Mouse (Mus musculus) intestine, postnatal 0 days (tissue): ENCODE measurements around the gene Syn3. TPM values are rescaled to one million over a fixed set of nuclear protein-coding genes. Genes with fewer than 3 reads are reported as not detected.

Experiments
- ATAC-seq: fragments of 200-750 bp; cut with Nextera tagmentation; 2 replicates; pipeline ENCODE4 v1.8.0; 2017; ENCODE audit warnings: mild to moderate bottlenecking, moderate TSS enrichment, moderate library complexity
- H3K27ac ChIP-seq: fragments of 300-500 bp; sonication (generic); 2 replicates; pipeline ENCODE4 v1.5.1; 2014; ENCODE audit warnings: mild to moderate bottlenecking, low read depth, low read length, moderate library complexity
- H3K27me3 ChIP-seq: fragments of 300-500 bp; sonication (generic); replicated peaks from 2 replicates; pipeline ENCODE4 v1.6.1; 2014; ENCODE audit warnings: low read length, mixed read lengths; ENCODE audit not compliant: control insufficient read depth, insufficient read depth
- H3K36me3 ChIP-seq: fragments of 300-500 bp; sonication (generic); 2 replicates; pipeline ENCODE4 v1.6.1; 2014; ENCODE audit warnings: mild to moderate bottlenecking, moderate library complexity; ENCODE audit not compliant: control insufficient read depth, insufficient read depth
- H3K4me1 ChIP-seq: fragments of 300-500 bp; sonication (generic); replicated peaks from 2 replicates; pipeline ENCODE4 v1.6.1; 2014; ENCODE audit warnings: antibody characterized with exemption, low read length, mixed read lengths; ENCODE audit not compliant: control insufficient read depth, insufficient read depth
- H3K4me2 ChIP-seq: fragments of 300-500 bp; sonication (generic); replicated peaks from 2 replicates; pipeline ENCODE4 v1.6.1; 2014; ENCODE audit warnings: low read depth, mild to moderate bottlenecking, moderate library complexity
- H3K4me3 ChIP-seq: fragments of 300-500 bp; sonication (generic); 2 replicates; pipeline ENCODE4 v1.5.1; 2014; ENCODE audit warnings: low read depth, low read length
- H3K9ac ChIP-seq: fragments of 300-500 bp; sonication (generic); 2 replicates; pipeline ENCODE4 v1.6.1; 2014; ENCODE audit warnings: mild to moderate bottlenecking, low read depth, low read length
- H3K9me3 ChIP-seq: fragments of 300-500 bp; sonication (generic); 2 replicates; pipeline ENCODE4 v1.6.1; 2016; ENCODE audit warnings: mixed run types; ENCODE audit not compliant: control insufficient read depth
- CTCF ChIP-seq: sonication (generic); IDR thresholded peaks from 2 replicates; pipeline ENCODE4 v1.5.1; 2016; ENCODE audit warnings: low read depth, mild to moderate bottlenecking, control low read depth, antibody characterized with exemption, moderate library complexity
- WGBS: fragments of 180-500 bp; shearing (Covaris S2); extraction: QIAGEN DNeasy Blood & Tissue Kit; methylation state at CpG from one replicate; pipeline ENCODE4 v1.1.7; 2014; 5-methylcytosine and 5-hydroxymethylcytosine counted together
- polyA plus RNA-seq: library from polyadenylated mRNA; unstranded; fragments of >200 nt; fragmentation: Nextera tagmentation; extraction: Ambion mirVana; gene quantifications from 2 replicates; pipeline ENCODE4 v1.2.1, GENCODE M21; 2015

Syn3 gene
- polyA plus RNA-seq, 1 experiment from 2014 or later, result 1.1 TPM

DNA sequence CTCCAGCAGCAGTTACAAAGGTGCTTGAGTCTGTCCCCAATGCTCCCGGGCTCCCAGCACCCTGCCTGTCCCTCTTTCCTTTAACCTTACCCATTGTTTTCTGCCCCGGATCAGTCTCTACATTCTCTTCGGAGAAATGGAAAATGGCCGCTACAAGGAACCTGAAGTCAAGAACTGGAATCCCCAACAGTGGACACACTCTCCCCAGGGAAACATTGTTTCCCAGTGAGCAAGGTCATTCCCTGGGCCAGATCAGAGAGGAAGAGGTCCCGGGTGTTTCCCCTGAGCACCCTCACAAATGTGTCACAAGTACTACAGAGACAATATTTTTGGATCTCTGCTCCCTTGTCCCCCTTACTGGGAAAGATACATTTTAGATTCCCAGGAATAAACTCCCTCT lies 432.0 kb downstream of the Syn3 start:
- no peak overlapping the region for H3K27ac ChIP-seq
- H3K36me3 ChIP-seq, result no peaks in the 10 kb centered on the region
- no peak overlapping the region for H3K4me3 ChIP-seq
- H3K9ac ChIP-seq, result no peak overlapping the region
- H3K27me3 ChIP-seq, result no peaks in the 10 kb centered on the region
- H3K9me3 ChIP-seq, result peaks cover 4% of the 10 kb centered on the region; the same call in 1 of the 2 replicates
- no peak overlapping the region for H3K4me2 ChIP-seq
- no peaks in the 10 kb centered on the region for H3K4me1 ChIP-seq
- ATAC-seq, result no peak
- TF ChIP-seq CTCF, result no peak
- 78% methylated on average over 5 of the region's 5 CpGs for WGBS

DNA sequence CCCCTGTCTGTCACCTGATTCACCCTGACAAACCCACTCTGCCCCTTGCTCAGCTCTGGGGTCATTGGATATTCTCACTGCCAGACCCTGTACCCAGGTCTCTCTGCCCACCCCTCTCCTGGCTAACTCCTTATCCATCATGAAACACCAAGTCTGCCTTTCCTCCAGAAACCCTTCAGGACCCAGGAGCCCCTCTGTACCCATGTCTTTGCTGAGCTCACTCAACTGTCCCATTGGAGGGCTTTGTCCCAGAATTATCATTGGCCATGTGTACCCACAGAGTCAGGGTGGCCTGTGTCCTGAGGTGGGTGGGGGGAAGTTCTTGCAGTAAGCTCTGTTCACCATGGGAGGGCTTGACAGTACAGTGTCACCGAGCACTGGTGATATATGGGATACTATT lies 433.0 kb downstream of the Syn3 start:
- no peak for ATAC-seq
- Histone ChIP-seq H3K4me2 (no peak overlapping the region), H3K36me3 (no peaks in the 10 kb centered on the region), H3K4me3 (no peak overlapping the region), H3K9ac (no peak overlapping the region), H3K27ac (no peak overlapping the region), H3K9me3 (peaks cover 6% of the 10 kb centered on the region; the same call in 1 of the 2 replicates), H3K27me3 (no peaks in the 10 kb centered on the region), H3K4me1 (no peaks in the 10 kb centered on the region)
- WGBS, result 71% methylated on average over 1 of the region's 1 CpGs
- TF ChIP-seq CTCF, result no peak

- Histone ChIP-seq H3K27ac (no peak overlapping the region), H3K4me3 (no peak overlapping the region), H3K27me3 (no peaks in the 10 kb centered on the region), H3K9ac (no peak overlapping the region), H3K4me1 (no peaks in the 10 kb centered on the region), H3K36me3 (no peaks in the 10 kb centered on the region), H3K9me3 (peaks cover 6% of the 10 kb centered on the region; the same call in 1 of the 2 replicates), H3K4me2 (no peak overlapping the region)
- TF ChIP-seq CTCF, result peak; percentile 98
- peak; percentile 67 for ATAC-seq
- WGBS, result 10% methylated on average over 4 of the region's 4 CpGs
These were observed 433.8 kb downstream of the Syn3 start for GRCm38 (mm10) chr10:86064937-86065336.

- Histone ChIP-seq H3K4me2 (no peak overlapping the region), H3K27ac (no peak overlapping the region), H3K27me3 (no peaks in the 10 kb centered on the region), H3K4me3 (no peak overlapping the region), H3K36me3 (no peaks in the 10 kb centered on the region), H3K9ac (no peak overlapping the region), H3K4me1 (no peaks in the 10 kb centered on the region), H3K9me3 (peaks cover 6% of the 10 kb centered on the region; the same call in 1 of the 2 replicates)
- TF ChIP-seq CTCF, result no peak
- 92% methylated on average over 8 of the region's 8 CpGs for WGBS
- no peak for ATAC-seq
These were observed 435.7 kb downstream of the Syn3 start for GRCm38 (mm10) chr10:86063018-86063384.

DNA sequence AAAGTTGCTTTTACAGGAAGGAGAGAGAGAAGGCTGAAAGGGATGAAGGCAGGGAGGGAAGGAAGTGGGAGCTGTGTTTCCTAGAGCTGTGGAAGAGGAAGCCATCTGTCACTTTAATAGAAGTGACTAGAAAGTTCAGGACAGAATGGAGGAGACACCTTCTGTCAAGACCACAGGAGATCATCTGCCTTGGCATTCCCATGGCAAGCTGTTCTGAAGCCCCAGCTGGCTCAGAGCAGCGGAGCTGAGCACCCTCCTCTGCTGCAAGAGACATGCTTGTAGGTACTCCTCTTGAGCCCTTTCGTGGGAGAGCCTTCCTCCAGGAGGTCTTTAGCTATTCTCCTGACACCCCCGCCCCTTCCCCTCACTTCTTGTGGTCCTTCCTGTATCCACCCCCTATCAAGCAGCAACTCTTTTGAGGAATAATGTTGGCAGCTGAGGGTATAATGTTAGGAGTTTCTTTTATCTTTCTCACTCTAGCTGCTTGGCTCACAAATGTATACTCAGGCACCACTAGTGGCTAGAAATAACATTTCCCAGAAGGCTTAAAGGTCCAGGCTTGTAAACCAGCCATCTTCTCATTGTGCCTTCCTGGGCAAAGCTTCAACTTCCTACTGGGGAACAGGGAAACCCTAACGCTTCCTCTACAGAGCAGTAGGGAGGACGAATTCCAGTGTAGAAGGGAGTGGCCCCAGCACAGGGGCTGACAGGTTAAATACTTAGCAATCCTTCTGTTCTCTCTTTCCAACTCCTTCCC lies 436.3 kb downstream of the Syn3 start:
- Histone ChIP-seq H3K4me1 (peaks cover 2% of the 10 kb centered on the region; the same call in 1 of the 2 replicates), H3K36me3 (no peaks in the 10 kb centered on the region), H3K9ac (no peak overlapping the region), H3K27me3 (no peaks in the 10 kb centered on the region), H3K9me3 (peaks cover 6% of the 10 kb centered on the region; the same call in 1 of the 2 replicates), H3K4me2 (no peak overlapping the region), H3K4me3 (no peak overlapping the region), H3K27ac (no peak overlapping the region)
- TF ChIP-seq CTCF, result no peak
- 55% methylated on average over 5 of the region's 5 CpGs for WGBS
- no peak for ATAC-seq

DNA sequence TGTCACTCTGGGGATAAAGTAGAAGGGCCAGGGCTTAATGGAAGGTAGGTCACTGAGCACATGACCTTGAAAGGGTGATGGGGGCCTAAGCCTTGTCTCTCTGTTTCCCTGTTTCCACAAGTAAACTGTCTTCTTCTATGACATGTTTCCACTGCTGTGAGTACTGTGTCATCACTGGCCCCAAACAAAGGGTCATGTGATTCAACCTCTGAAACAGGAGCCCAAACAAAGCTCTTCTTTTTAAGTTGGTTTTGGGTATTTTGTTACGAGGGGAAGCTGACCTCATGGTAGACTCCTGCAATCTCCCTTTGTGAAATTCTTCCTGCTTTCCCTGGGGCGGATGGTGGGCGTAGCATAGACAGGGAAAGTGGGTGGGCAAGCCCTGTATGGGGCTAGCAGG lies 438.4 kb downstream of the Syn3 start:
- peaks cover 6% of the 10 kb centered on the region; the same call in 1 of the 2 replicates for H3K9me3 ChIP-seq
- H3K27ac ChIP-seq, result no peak overlapping the region
- no peak overlapping the region for H3K9ac ChIP-seq
- no peak overlapping the region for H3K4me2 ChIP-seq
- ATAC-seq, result no peak
- TF ChIP-seq CTCF, result no peak
- no peaks in the 10 kb centered on the region; the same call in 1 of the 2 replicates for H3K36me3 ChIP-seq
- peaks cover 3% of the 10 kb centered on the region; the same call in 1 of the 2 replicates for H3K4me1 ChIP-seq
- H3K27me3 ChIP-seq, result no peaks in the 10 kb centered on the region
- H3K4me3 ChIP-seq, result no peak overlapping the region
- 74% methylated on average over 3 of the region's 3 CpGs for WGBS
